Mouse (Mus musculus): ENCODE results near the gene Fgfr2.

GRCm38 (mm10) chr7:133132702-133133101, 9.6 kb upstream of the Fgfr2 start:
- no peak for TF ChIP-seq POLR2A (IDR thresholded peaks at IDR 0.05; ENCODE audit: borderline replicate concordance, extremely low read depth, insufficient read depth, insufficient read length, poor library complexity, severe bottlenecking)
- TF ChIP-seq CTCF (IDR thresholded peaks at IDR 0.05; ENCODE audit: borderline replicate concordance, extremely low read depth, insufficient read depth, insufficient read length) = no peak

Measured in brain, embryonic 14.5 days (tissue).